Mouse (Mus musculus): ENCODE data around the gene Kcnj6.

The Kcnj6 gene

GRCm38 (mm10) chr16:94720476-94721153 is 276.9 kb downstream of the Kcnj6 start:
- DNase-seq (ENCODE audit: low read depth, low spot score): no peak

- DNase-seq (ENCODE audit: low read depth, low spot score): no peak
Measured at GRCm38 (mm10) chr16:94719488-94719887, 278.0 kb downstream of the Kcnj6 start.

GRCm38 (mm10) chr16:94718919-94719318 is 278.6 kb downstream of the Kcnj6 start:
- DNase-seq (ENCODE audit: low read depth, low spot score): no peak

GRCm38 (mm10) chr16:94717051-94717450 is 280.4 kb downstream of the Kcnj6 start:
- no peak for DNase-seq (ENCODE audit: low read depth, low spot score)

- DNase-seq (ENCODE audit: low read depth, low spot score): no peak
Measured at GRCm38 (mm10) chr16:94714483-94714882, 283.0 kb downstream of the Kcnj6 start.

GRCm38 (mm10) chr16:94713480-94714094 is 283.9 kb downstream of the Kcnj6 start:
- DNase-seq (ENCODE audit: low read depth, low spot score): peak; percentile 79

GRCm38 (mm10) chr16:94701971-94702370 is 295.5 kb downstream of the Kcnj6 start:
- DNase-seq (ENCODE audit: low read depth, low spot score): no peak

- no peak for DNase-seq (ENCODE audit: low read depth, low spot score)
Measured at GRCm38 (mm10) chr16:94701141-94701540, 296.4 kb downstream of the Kcnj6 start.
